Mouse (Mus musculus) testis, postnatal 10 days (tissue): ENCODE measurements around the gene Pigr.

Experiments used
- DNase-seq: peaks from one replicate; pipeline ENCODE4 v3.0.0; 2021; ENCODE audit warnings: low spot score

Gene Pigr

DNA sequence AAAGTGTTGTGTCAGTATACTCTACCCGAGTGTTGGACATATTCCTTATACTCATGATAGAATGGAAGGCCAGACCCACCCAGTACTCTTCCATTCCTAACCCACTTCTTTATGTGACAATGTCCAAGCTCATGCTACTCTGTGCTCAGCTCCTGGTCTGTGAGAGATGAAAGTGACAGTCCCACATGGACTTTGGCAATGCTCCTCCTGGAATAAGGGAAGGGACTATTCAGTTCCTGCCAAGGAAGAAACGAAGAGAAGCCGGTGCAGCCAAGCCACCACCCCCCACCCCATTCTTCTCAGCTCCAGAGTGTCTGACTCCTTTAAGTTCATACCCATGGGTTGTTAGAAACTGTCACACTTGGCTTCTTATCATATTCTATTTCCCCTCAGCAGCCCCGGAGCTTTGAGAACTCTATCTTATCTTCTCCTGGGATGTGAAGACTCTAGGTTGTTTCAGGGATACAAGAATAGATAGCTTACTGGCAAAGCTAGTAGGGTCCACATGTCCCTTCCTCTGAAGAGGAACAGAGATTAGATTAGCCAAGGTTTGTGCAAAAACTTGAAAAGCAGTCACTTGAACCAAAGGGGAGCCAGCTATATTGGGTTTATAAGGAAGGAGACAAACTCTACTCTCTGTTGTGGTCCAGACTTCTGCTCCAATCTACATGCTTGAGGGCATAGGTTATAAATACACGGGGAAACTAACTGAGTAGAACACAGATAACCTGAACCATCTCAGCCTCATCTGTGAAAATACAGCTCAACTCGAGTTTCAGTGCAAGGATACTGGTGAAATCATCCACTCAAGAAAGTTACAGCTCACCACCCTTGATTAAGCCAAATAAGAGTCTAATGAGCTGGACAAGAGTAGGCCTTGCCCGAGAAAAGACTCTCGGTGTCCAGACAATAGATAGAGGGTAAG, 3.7 kb downstream of the Pigr start:
- DNase-seq: no peak

DNA sequence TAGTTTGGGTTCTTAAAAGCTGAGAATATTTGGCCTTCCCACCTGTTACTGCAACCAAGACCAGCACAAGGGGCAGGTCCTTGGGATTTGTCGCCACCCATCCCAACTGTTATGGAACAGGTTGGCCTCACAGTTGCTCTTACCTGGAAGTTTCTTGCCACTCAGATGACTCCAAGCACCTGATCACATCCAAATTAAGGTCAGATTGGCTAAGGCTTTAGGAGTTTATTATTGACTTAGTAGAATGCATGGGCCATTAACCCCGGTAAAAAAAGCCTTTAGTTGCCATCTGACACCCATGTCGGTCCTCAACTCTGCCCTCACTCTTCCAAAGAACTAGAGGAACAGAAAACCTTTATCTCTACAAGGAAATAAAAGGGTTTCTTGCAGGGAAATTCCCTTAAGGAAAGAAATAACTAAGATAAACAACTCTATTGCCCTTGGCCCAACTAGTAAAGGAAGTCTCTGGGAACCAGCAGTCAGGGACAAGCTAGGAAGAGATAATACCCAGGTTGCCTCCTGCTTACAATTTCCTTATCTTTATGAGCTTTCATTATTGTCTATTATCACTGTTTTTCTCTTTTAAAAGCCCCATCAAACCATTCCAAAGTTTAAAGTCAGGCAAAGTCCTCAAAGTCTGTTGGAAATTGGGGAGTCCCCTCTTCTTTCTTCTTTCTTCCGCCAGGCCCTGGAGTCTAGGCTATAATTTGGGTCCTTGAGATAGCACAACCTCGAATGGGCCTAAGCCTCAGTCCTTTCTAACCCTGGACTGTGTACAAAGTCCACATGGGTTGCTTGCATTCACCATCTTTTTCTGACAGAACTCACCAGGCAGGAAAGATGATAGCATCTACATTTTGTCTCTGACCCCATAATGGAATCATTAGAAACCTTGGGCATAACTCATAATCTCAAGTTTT, 6.0 kb downstream of the Pigr start:
- DNase-seq: no peak

DNA sequence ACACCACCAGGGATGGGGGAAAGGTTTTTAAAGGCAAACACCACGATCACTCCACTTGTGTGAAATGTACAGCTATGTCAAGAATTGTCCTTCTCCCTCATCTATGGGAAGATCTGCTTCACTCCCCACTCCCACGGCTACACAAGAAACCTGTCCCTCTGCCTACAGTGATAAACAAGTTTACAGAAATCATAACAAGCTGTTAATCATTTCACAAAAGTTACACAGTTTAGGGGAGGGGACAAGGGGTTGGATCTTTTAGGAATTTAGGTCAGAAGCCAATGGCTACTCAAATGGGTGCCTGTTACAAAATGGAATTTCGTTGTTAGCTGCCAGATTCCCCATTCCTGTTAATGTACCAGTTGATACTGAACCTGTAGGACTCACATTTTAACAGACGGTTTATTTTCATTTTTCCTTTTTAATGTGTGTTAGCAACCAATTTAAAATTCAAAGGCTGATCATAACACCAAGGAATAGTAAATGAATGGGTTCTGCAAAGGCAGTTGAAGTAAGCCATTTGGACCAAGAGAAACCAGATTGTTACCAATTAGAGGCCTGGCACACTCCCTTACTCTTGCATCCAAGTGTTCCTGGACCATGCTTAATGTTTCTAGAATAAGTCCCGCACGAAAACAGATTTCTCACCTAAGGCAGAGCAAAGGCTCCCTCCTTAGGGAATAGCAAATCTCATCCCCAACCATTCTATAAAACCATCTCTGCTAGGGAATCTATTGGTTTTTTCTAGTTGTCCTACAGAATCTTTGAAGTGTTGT, 8.9 kb downstream of the Pigr start:
- no peak for DNase-seq

DNA sequence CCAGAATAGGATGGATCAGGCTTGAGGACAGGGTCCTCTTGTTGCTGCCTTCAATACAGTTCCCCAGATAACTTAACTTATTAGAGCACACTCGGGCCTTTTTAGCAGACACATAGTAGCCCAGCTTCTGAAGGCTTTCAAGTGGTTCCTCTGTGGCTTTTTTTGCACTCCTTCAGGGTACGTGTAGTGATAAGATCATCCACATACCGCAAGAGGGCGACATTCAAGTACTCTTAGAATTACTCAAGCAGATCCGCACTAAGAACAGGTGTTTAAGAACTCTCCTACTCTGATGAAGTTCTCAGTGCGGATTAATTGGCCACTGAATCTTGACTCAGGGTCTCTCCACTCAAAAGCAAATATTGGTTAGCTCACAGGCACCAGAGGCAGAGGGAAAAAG, 11.8 kb downstream of the Pigr start:
- no peak for DNase-seq

DNA sequence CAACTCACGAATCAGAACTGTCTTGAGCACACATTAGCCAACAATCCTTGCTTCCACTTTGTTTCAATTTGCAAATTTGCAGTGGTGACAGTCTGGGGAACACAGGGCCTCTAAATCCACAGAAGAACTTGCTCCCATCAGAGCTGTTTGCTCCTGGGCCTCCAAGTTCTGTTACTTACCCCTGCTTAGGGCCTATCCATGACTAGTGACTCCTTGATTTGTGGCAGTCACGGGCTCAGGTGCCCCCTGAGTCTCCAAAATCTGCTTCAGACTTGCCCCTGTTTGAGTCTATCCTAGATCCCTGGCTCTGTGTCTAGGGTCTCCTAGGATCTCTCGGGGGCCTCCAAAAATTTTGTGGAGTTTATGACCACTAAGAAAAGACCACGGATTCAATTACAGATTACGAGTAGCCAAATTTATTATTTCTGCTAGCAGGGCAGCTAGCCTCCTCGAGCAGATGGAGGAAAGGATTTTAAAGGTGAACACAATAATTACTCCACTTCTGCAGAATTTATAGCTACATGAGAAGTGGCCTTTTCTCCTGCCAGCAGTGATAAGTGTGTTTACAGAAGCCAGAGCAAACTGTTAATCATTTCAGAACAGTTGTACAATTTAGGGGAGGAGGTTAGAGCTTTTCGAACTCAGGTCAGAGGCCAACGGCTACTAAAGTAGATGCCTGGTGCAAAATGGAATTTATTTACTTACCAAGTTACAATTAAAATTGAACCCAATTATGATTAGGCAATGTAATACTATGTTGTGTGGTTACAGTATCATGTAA, 14.3 kb downstream of the Pigr start:
- DNase-seq: no peak

DNA sequence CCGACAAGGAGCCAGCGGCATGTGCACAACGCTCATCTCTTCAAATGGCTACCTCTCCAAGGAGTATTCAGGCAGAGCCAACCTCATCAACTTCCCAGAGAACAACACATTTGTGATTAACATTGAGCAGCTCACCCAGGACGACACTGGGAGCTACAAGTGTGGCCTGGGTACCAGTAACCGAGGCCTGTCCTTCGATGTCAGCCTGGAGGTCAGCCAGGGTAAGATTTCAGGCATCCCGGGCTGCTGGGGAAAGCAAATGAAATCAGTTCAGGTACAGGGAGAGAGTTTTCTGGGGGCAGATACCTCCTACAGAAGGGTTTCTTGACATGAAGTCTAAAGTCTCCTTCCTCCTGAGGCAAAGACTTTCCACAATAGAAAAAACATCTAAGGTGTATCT, 15.1 kb downstream of the Pigr start:
- no peak for DNase-seq

DNA sequence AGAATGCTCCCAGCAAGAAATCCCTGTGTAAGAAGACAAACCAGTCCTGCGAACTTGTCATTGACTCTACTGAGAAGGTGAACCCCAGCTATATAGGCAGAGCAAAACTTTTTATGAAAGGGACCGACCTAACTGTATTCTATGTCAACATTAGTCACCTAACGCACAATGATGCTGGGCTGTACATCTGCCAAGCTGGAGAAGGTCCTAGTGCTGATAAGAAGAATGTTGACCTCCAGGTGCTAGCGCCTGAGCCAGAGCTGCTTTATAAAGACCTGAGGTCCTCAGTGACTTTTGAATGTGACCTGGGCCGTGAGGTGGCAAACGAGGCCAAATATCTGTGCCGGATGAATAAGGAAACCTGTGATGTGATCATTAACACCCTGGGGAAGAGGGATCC, 18.0 kb downstream of the Pigr start:
- DNase-seq: no peak

DNA sequence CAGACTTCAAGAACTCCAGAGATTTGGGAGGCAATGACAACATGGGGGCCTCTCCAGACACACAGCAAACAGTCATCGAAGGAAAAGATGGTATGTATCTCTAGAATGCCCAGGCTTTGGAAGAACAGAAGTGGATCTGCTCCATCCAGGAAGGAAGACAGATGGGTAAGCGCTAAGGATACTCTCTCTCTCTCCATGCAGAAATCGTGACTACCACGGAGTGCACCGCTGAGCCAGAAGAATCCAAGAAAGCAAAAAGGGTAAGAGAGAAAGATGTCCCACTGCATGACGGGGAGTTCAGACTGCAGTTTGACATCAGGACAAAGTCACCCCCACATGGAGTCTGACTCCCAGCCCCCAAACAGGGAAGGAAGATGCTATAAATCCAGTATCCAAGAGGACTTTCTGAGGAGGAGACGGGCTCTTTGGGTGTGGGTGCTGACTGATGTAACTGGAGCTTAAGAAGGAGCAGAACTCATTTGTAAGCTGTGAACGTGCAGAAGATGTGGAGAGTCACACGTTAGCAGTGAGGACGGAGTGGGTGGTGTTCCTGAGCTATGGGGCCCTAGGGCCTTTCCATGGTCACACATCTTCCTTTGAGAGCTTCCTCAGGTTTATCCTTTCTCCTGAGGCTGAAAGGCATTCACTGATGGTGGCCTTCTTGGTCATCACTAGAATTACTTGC, 23.2 kb downstream of the Pigr start:
- DNase-seq: no peak

DNA sequence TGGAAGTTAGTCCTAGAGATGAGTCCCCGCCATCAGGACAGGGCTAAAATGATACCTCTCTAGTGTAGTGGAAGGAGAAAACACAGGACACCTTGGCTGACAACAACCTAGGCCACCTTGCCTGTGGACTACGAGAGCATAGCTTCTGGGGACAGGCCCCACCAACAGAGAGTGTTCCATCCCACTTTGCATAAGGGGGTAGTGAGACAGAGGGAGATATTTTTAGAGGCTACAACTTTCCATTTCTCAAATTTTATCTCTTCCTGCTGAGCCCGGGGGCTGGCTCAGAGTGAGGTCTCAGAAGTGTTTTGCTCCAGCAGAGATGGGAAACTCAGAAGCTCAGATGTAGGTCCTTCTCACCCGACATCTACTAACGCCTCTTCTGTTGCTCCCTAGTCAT, 23.9 kb downstream of the Pigr start:
- no peak for DNase-seq

DNA sequence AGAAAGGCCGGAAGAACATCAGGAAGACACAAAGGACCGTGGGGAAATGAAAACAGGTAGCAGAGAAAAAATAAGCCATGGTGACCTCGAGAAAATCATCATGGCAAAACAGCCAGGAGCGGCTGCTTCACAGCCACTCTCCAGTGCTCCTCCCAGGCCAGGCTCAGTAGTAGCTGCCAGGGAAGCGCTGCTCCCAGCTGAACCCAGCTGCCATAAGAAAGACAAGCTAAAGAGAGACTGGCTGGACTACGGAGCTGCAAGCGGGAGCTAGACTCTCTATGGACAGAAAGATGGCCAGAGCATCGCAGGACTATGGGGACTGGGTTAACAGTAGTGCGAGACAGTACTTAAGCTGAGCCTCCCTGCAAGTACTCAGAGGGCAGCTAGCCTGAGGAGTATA, 28.3 kb downstream of the Pigr start:
- DNase-seq: no peak

DNA sequence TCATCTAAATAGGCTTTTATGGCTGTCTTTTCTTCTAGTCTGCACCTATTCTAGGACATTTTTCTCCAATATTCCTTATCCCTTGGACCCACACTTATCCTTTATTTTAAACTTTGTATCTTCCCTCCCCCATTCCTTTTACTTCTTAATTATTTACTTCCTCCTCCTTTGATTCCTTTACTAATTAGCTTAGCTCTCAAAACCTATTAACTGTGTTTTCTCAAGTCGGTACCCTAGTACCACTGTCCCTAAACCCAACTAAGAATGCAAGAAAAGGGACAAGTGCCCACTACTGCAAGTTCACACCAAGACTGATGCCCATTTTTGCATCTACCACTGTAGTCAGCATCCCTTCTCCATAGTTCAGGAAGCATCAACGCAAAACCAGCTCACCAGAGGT, 29.2 kb downstream of the Pigr start:
- DNase-seq: no peak

DNA sequence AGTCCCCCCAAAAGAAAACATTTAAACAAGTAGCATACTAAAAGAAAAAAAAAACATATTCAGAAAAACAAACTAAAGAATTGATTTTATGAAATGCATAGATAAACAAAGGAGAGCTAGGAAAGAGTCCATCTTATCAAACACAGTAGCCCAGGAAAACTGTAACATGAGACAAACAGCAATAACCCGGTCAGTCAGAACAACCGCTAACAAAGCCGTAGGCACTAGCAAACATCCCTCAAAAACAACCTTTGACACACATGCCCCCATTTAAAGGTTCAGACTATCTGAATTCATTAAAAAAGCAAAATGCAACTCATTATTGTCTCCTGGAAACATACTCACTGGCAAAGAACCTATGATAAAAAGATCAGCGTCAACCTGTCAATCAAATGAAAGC, 31.0 kb downstream of the Pigr start:
- DNase-seq: no peak

DNA sequence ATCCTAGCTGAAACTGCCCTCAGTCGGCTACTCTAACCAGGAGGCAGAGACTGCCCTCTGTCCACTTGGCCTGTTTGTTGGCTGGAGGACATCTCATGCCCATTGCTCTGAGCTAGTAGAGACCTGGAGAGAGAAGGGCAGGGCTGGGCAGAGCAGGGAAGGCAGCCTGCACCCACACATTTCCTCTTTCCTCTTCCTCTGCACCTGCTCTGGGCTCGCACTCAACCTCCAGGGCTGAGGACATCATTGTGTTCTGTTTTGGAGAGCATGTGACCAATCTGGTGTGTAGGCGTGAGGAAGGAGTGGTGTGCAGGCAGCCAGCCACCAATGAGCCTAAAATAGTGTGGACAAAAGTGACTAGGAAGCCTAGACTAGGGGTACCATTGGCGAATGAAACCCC, 37.8 kb downstream of the Pigr start:
- no peak for DNase-seq

DNA sequence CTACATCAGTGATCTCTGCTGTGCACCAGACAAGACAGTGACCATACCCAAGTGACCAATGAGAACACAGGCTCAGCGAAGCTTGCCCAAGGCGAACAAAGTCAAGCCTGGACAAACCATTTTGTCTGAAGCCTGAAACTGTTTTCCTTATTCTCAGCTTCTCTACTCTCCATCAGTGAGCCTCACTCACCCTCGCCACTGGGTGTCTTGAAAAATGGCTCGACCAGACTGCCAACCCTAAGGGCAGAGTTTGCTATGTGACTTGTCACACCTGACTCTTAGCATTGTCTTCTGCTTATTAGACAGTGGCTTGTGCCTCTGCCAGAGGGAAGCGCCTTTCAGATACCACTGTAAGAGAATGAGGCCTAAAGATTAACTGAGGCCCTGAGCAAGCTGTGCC, 38.3 kb downstream of the Pigr start:
- no peak for DNase-seq

DNA sequence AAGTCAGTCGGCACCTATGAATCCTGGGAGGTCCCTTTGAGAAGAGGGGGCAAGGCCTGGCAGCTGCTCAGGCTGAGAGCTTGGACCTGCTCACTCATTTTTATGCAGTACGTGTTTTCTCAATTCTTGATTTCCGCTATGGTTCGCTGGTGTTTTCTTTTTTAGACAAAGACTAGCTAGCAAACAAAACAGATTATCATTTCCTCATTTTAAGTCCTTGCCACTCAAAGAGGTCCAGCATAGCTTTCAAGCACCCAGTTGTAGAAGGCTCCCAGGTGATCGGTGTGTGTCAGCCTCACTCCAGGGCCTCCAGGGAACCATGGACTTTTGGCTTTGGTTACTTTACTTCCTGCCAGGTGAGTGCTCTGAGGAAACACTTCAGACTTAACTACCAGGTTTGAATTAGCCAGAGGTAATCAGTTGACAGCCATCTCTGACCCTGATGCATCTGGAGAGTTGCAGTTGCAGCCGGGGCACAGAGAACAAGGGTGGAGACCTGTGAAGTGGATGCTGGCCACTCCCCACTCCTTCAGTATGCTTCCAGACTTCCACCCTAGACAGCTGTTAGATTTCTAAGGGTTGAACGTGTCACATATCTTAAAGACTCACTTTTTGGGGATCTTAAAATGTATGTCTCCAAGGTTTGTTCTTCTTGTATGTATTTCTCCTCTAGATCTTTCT, 39.2 kb downstream of the Pigr start, which contains the start of gene Fcmr:
Gene Fcmr, plus strand, starts transcription at position 129 of the 681 bp plus-strand sequence.
- no peak for DNase-seq

DNA sequence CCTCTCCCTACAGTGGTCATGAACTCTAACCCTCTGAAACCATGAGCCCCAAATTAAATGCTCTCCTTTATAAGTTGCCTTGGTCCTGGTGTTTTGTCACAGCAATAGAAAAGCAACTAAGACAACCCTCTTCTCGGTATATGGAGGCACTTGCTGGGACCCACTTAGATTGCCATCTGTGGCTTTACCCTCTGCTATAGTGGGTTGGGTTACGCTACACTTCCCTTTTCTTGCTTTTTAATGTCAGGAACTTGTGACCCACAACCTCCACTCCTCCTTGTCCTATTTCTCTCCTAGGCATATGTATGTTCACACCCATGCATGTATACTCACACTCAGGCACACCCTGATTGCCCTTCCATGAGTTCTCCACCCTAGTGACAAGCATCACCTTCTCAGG, 46.4 kb downstream of the Pigr start:
- no peak for DNase-seq

DNA sequence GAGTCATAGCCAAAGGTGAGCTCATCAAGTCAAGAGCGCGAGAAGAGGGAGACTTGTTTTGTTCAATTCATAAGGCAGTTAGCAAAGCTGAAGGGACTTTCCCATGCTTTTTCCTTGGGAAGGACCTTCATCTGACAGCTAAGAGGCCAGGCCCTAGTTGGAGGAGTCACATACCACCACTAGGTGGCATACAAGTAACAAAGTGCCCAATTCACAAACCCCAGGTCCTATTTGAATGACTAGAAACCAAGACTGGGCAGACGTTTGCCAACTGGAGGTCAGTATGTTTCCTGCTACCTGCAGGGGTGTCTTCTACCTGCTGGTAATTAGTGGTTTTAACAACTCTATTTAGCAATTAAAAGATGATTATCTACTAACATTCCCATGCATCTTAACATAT, 48.7 kb downstream of the Pigr start:
- DNase-seq: no peak

DNA sequence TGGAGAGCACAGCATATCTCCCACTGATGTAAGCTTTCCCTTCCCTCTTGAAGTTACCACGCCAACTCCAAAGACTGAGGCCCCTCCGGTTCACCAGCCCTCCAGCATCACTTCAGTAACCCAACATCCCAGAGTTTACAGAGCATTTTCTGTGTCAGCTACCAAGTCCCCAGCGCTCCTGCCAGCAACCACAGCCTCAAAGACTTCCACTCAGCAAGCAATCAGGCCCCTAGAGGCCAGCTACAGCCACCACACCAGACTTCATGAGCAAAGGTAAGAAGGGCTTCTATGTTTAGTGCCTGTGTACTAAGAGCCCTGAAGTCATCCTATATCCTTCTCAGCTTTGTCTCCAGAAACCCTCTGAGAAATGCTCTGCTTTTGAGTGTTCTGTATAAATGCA, 49.4 kb downstream of the Pigr start:
- DNase-seq: no peak

DNA sequence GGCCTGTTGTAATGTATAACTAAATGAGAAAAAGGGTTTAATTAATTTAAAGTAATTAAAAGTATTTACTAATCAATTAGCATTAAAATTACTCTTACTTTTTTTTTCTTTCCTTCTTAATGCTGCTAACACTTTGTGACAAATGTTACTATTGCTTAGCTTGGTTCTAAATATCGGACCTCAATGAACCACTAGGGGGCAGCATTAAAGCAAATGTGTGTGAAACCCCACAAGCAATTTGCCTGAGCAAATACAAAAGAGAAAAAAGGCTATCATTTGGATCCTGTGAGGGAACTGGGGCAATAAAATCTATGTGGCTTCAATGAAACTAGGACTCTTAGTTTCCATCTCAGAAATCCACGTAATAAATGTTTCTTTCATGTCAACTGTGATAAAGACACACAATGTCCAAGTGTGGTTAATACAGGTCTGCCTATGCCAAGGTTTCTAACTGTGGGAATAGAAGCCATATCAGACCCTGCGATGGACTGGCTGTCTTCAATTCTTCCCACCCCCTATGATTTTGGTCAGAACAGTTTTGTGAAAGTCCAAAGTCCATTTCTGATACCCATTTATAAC, 50.5 kb downstream of the Pigr start:
- no peak for DNase-seq
